Mouse (Mus musculus) gastrocnemius, adult 2 months (tissue): ENCODE results near the gene Hivep1. TPM values are rescaled to one million over a fixed set of nuclear protein-coding genes. Genes with fewer than 3 reads are reported as not detected.

Source experiments
- DNase-seq: peaks from one replicate; pipeline ENCODE4 v3.0.0; 2022
- H3K27ac ChIP-seq: fragments of 200-600 bp; 2 replicates; pipeline ENCODE4 v1.8.1; 2022; ENCODE audit warnings: mild to moderate bottlenecking
- H3K4me3 ChIP-seq: fragments of 200-600 bp; 2 replicates; pipeline ENCODE4 v1.8.1; 2022; ENCODE audit warnings: mild to moderate bottlenecking, moderate library complexity
- CTCF ChIP-seq: fragments of 200-600 bp; IDR thresholded peaks from 2 replicates; pipeline ENCODE4 v1.8.1; 2022; ENCODE audit warnings: antibody characterized with exemption, mild to moderate bottlenecking, moderate library complexity
- intact Hi-C: fragments of 180-260 bp; cut with DNase I; formaldehyde crosslinking; loops from one replicate; pipeline ENCODE4 v1.15.1; 2025
- long read RNA-seq, 2 experiments: library from polyadenylated mRNA; stranded (forward); transcript quantifications; one replicate each; pipeline ENCODE4 v2.0.0; 2021
- total RNA-seq, 2 experiments: library from RNA; stranded (reverse); gene quantifications; 2 replicates each; pipeline ENCODE4 v1.2.3; 2021

Hivep1 gene
- total RNA-seq = 10 to 100 TPM; 15.6 to 20.5 TPM
- long read RNA-seq, experiment 1, partial matches to known transcripts = 7 of 7 reads
- long read RNA-seq, experiment 1, other reads (novel, unspliced or antisense) = 0 of 7 reads
- long read RNA-seq, experiment 2, full-length matches to known transcripts = 1 of 7 reads
- long read RNA-seq, experiment 2, partial matches to known transcripts = 5 of 7 reads
- long read RNA-seq, experiment 2, other reads (novel, unspliced or antisense) = 1 of 7 reads

DNA sequence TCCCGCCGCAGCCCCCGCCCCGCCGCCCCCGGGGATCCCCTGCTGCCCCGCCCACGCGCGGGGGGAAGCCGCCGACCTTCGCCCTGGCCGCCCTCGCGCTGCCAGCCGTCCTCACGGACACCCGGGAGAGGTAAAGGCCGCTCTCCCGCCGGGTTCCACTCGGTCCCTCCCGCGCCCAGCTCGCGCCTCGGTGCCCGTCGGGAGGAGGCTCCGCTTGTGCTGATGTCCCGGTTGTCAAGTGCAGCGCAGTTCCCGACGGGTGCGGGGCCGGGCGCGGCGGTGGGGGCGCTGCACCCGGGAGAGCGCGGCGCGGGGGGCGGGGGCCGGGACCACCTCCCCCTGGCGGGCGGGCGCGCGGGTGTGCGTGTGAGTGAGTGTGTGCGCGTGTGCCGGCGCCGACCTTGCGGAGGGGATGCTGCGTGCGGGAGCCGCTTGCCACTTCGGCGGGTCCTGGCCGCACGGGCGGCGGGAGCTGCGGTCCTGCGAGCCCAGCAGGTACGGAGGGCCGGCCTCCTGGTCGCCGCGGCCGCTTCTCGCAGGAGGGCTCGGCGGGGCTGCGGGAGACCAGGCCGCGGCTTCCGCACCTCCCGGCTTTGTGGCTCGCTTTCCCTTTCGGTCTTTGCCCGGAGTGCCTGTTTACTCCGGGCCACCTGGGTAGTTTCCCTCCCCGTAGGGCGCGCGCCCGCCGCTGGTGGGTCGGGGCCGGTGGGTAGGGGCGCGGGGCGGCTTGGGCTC lies at the start of gene Hivep1:
Hivep1 (plus strand) TSS at position 61 of the 735 bp plus-strand sequence.
- H3K27ac ChIP-seq = peak within 1 kb of the TSS; percentile 96
- H3K4me3 ChIP-seq = peak within 1 kb of the TSS; percentile 97
- DNase-seq = no peak
- intact Hi-C loops = loop anchor here (5.0 kb wide), 3 partner anchors 50 to 405 kb away; no protein-coding TSS in a partner anchor
- peak; percentile 39; the same call in 1 of the 2 replicates for TF ChIP-seq CTCF

DNA sequence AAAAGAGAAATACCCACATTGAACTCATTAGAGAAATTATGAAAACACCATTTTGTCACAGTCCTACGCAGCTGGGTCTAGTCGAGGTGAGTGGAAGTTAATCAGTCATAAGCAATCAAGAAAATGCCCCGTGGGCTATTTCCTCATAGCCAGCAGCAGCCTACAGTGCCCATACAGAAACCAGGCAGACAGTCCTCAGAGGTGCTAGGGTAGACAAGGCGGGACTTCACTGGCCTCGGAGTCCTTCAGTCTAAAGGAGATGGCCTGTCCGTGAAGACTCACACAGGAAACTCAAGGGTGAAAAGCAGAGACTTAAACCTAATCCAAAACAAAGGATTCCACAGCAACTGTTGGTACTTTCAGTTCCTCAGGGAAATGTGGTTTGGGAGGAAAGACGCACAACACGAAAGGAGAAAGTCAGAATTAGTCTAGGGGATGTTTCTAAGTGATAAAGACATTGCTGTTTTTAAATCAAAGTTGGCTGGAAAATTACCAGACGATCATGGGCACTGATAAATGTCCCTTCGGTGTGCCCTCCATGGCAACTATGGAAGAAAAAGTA lies 36.3 kb upstream of the Hivep1 start:
- no peak overlapping the region for H3K27ac ChIP-seq
- DNase-seq = no peak
- no peak overlapping the region for H3K4me3 ChIP-seq
- intact Hi-C loops = no loop called here
- TF ChIP-seq CTCF = no peak

DNA sequence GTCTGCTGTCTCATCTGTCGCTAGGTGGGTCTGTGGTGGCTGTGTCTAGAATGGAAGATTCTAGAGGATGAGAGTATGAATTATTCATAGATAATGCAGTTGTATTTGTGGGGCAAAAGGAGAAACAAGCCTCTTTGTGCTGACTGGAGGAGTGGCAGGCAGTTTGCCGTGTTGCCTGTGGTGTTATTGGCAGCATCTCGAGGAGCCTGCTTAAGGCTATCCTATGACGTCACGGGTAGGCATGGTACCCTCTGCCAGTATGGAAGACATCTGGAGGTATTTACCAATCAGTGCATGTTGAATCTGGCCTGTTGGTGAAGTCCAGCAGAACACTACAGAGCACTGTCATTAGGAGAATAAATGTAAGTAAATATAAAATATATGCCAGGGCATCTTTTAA lies 35.6 kb upstream of the Hivep1 start:
- DNase-seq = no peak
- H3K27ac ChIP-seq = no peak overlapping the region
- intact Hi-C loops = no loop called here
- no peak overlapping the region for H3K4me3 ChIP-seq
- TF ChIP-seq CTCF = no peak

DNA sequence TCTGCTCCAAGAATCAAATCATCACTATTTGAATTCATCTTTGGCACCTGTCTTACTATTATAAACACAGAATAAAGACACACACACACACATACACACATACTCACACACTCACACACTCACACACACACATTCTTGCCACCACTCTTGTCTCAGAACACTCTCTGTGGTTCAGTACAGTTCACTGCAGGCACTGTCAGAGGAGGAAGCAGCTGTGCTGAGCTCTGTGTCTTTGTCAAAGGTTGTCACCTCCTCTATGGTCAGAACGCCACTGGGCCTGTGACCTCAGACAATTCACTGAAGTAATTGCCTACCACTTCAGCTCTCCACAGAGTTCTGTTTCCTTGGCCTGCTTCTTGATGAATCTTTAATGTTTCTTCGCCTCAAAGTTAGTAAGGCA lies 33.5 kb upstream of the Hivep1 start:
- no peak for TF ChIP-seq CTCF
- intact Hi-C loops = no loop called here
- no peak for DNase-seq
- no peak overlapping the region for H3K4me3 ChIP-seq
- no peak overlapping the region for H3K27ac ChIP-seq

DNA sequence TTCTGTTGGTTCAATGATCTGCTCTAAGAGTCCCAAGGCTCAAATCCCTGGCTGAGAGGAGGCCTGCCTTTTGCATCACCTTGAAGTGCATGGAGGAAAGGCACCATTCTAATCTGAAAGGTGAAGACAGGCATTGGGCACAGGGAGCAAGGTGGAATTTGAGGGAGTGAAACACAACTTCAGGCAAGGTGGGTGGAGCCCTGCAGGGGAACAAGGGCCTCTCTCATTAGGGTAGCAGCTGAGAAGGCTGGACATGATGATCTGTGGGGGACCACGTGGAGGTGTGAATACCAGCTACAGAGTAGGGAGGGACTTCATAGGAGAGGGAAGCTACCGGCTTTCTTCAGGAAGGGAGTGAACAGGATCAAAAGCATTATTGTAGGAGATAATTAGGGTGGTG lies 10.6 kb upstream of the Hivep1 start:
- intact Hi-C loops = no loop called here
- no peak for TF ChIP-seq CTCF
- no peak overlapping the region for H3K27ac ChIP-seq
- no peak for DNase-seq
- no peak overlapping the region for H3K4me3 ChIP-seq

DNA sequence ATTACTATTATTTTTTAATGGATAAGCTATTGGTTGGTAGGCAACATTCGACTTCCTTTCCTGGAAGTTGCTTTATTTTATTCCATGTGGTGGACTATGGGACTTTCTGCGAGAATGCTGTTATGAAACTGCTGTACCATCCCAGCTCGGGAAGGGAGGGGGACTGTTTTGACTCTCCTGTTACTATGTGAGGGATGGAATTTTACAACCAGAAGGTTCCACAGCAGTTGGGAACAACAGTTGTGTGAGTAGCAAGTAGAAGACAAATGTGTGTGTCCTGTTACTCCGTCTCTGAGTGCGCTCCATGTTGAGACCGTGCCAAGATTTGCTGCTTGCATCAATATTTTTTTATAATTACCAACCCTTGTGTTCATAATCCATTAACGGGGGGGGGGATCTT lies 8.4 kb upstream of the Hivep1 start:
- no peak for TF ChIP-seq CTCF
- no peak for DNase-seq
- intact Hi-C loops = no loop called here
- Histone ChIP-seq H3K27ac (no peak overlapping the region), H3K4me3 (no peak overlapping the region)

DNA sequence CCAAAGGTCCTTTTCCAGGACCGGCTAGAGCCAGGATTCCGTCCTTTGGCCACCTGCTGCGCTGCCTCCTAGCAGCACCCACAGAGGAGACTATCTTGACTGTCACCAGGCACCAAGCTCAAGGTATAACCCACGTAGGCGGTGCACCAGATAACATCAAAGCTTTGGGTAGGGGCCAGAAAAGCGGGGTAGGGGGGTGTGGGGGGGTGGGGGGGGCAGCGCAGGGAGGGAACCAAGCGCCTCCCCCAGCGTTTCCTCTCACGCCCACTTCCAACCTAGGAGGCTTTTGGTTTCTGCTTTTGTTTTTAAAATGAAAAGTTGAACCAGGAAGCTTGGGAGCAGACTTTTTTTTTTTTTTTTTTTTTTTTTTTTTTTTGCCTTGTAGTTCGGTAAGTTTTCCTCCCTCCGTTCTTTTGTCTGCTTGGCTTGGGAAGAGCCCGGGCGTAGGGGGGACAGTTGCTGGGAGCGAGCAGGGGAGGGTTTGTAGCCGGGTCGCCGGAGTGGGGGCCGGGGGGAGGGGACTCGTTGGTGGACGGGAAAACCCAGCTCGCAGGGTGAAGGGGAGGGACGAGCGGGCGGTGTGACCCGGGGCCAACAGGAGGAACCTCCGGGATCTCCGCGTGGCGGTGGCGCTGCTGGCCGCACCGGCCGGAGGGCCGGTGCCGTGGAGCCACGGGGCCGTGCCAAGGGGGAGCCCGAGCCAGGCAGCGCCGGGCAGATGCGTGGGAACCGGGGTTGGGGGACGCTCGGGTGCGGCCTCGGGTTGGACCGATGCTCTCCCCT lies 2.6 kb upstream of the Hivep1 start:
- Histone ChIP-seq H3K27ac (peak overlapping the region; percentile 96), H3K4me3 (peak overlapping the region; percentile 87)
- intact Hi-C loops = loop anchor here (5.0 kb wide), 1 partner anchor 302 kb away; no protein-coding TSS in a partner anchor
- TF ChIP-seq CTCF = peak; percentile 20; the same call in 1 of the 2 replicates
- DNase-seq = peak; percentile 93

DNA sequence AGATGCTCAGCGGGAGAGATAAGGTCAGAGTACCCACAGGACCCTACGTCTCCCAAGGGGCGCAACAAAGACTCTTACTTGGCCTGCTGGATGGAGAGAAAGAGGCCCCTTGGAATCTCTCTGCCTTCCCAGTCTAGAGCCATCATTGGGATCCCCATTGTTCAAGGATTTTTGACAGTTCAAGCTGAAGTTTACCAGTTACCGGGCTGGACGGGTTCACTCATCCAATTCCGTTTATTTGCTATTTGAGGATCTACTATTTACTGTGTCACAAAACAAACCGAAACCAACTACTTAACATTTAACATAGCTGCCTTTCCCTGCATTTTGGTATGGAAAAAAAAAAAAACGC lies 2.1 kb upstream of the Hivep1 start:
- Histone ChIP-seq H3K4me3 (peak overlapping the region; percentile 87), H3K27ac (peak overlapping the region; percentile 96)
- intact Hi-C loops = loop anchor here (5.0 kb wide), 4 partner anchors 53 to 402 kb away; no protein-coding TSS in a partner anchor
- DNase-seq = no peak
- no peak for TF ChIP-seq CTCF

DNA sequence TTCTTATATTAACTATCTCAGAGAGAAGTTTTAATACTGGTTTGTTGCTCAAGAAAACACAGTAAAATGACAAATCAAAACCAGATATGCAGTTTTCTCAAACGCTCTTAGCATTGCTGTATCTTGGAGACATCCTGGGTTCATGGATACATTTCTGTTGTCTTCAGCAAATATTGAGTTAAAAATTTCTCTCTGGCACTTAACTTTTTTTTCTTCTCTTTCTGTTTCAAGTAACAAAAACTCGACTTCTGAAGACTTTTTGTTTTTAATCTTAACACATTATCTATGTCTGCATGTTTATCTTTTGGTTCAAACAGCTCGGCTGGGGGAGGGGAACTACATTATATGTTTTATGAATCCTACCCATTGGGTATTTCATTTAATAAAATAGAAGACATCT lies 1.7 kb upstream of the Hivep1 start:
- DNase-seq = no peak
- intact Hi-C loops = loop anchor here (5.0 kb wide), 3 partner anchors 52 to 403 kb away; no protein-coding TSS in a partner anchor
- Histone ChIP-seq H3K27ac (peak overlapping the region; percentile 96), H3K4me3 (peak overlapping the region; percentile 87)
- no peak for TF ChIP-seq CTCF

DNA sequence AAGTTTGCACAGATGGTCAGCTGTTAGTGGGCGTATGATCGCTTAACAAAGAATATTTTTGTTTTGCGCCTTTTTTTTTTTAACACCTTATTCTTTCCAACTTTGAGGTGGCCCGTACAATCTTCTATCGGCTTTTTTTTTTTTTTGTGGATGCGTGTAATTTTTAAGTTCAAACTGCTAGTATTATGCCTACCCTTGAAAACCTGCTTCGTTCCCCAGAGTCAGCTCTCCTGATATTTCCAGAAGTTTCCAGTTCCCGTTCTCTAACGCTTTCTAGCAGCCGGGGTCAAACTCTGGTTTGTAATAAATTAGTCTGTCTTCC lies 980 bp upstream of the Hivep1 start:
- TF ChIP-seq CTCF = no peak
- Histone ChIP-seq H3K27ac (peak overlapping the region; percentile 96), H3K4me3 (peak overlapping the region; percentile 87)
- DNase-seq = no peak
- intact Hi-C loops = loop anchor here (5.0 kb wide), 3 partner anchors 51 to 404 kb away; no protein-coding TSS in a partner anchor

DNA sequence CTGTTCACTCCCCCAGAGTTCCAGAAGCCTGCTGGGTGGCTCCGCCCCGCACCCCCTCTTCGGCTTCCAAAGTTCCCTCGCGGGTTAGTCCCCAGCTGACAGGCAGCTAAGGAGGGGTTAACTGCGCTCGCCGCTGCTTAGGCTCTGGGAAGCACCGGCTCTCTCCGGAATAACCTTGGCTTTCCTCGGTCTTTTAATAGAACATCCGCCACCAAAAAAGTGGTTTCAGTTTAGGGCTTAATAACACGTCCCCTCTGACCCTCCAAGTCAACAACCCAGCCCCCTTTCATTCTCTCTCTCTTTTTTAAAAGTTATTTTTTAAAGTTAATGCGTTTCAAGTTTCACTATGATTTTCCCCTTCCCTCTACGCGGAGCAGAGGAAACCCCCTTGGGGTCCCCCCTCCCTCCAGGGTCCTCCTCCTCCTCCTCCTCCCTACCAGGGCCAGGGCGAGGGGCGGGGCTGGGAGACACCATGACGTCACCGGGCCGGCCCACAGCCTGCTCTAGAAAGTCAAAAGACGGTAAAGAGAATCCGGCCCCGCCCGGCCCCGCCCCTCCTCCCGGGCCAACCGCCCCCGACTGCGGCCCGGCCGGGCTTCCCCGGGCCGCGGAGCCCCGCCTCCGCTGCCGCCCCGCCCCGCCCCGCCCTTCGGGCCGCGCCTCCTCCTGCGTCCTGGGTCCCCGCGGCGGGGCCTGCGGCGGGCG lies 467 bp upstream of the Hivep1 start:
- intact Hi-C loops = loop anchor here (5.0 kb wide), 3 partner anchors 51 to 404 kb away; no protein-coding TSS in a partner anchor
- Histone ChIP-seq H3K27ac (peak overlapping the region; percentile 96), H3K4me3 (peak overlapping the region; percentile 97)
- DNase-seq = peak; percentile 100
- no peak for TF ChIP-seq CTCF
